Mouse (Mus musculus) midbrain, postnatal 0 days (tissue): ENCODE results near the gene Poln. TPM values are rescaled to one million over a fixed set of nuclear protein-coding genes. Genes with fewer than 3 reads are reported as not detected.

ENCODE experiments used
- ATAC-seq: fragments of 200-750 bp; cut with Nextera tagmentation; 2 replicates; pipeline ENCODE4 v1.8.0; 2017; ENCODE audit warnings: moderate number of reproducible peaks, mild to moderate bottlenecking, moderate TSS enrichment, moderate library complexity; ENCODE audit not compliant: low FRiP score
- DNase-seq: peaks from one replicate; pipeline ENCODE4 v3.0.0-alpha.2; 2015; ENCODE audit warnings: low spot score
- H3K27ac ChIP-seq: fragments of 300-500 bp; sonication (generic); 2 replicates; pipeline ENCODE4 v1.5.1; 2014; ENCODE audit warnings: low read depth, mild to moderate bottlenecking, low read length, mixed read lengths
- H3K27me3 ChIP-seq: fragments of 300-500 bp; sonication (generic); 2 replicates; pipeline ENCODE4 v1.6.1; 2014; ENCODE audit warnings: low read length, control low read depth, mixed read lengths; ENCODE audit not compliant: insufficient read depth
- H3K36me3 ChIP-seq: fragments of 300-500 bp; sonication (generic); 2 replicates; pipeline ENCODE4 v1.6.1; 2014; ENCODE audit warnings: low read length, control low read depth, mixed read lengths; ENCODE audit not compliant: insufficient read depth
- H3K4me1 ChIP-seq: fragments of 300-500 bp; sonication (generic); 2 replicates; pipeline ENCODE4 v1.6.1; 2014; ENCODE audit warnings: mild to moderate bottlenecking, control low read depth, antibody characterized with exemption, low read length, mixed read lengths; ENCODE audit not compliant: insufficient read depth
- H3K4me2 ChIP-seq: fragments of 300-500 bp; sonication (generic); 2 replicates; pipeline ENCODE4 v1.6.1; 2014; ENCODE audit warnings: low read depth, mild to moderate bottlenecking, low read length, mixed read lengths; ENCODE audit not compliant: poor library complexity, severe bottlenecking
- H3K4me3 ChIP-seq: fragments of 300-500 bp; sonication (generic); 2 replicates; pipeline ENCODE4 v1.5.1; 2014; ENCODE audit warnings: low read depth, mild to moderate bottlenecking, low read length, moderate library complexity
- H3K9ac ChIP-seq: fragments of 300-500 bp; sonication (generic); replicated peaks from 2 replicates; pipeline ENCODE4 v1.6.1; 2014; ENCODE audit warnings: mild to moderate bottlenecking, low read length, moderate library complexity, mixed read lengths; ENCODE audit not compliant: poor library complexity, severe bottlenecking
- H3K9me3 ChIP-seq: fragments of 300-500 bp; sonication (generic); 2 replicates; pipeline ENCODE4 v1.6.1; 2016; ENCODE audit warnings: low read length, control low read depth
- CTCF ChIP-seq: IDR thresholded peaks from 2 replicates; pipeline ENCODE4 v1.5.1; 2016; ENCODE audit warnings: antibody characterized with exemption, mild to moderate bottlenecking
- WGBS: fragments of 180-500 bp; shearing (Covaris S2); extraction: QIAGEN DNeasy Blood & Tissue Kit; methylation state at CpG from one replicate; pipeline ENCODE4 v1.1.7; 2014; 5-methylcytosine and 5-hydroxymethylcytosine counted together
- polyA plus RNA-seq: library from polyadenylated mRNA; unstranded; fragments of >200 nt; fragmentation: Nextera tagmentation; extraction: Ambion mirVana; gene quantifications from 2 replicates; pipeline ENCODE4 v1.2.1, GENCODE M21; 2015
- total RNA-seq: library from RNA; depleted of rRNA; stranded (reverse); fragments of >200 nt; gene quantifications from 2 replicates; pipeline ENCODE4 v1.2.3, GENCODE M21; 2014

Gene Poln
- total and polyA plus RNA-seq, 2 experiments from 2014 or later = 0.05 to 0.67 TPM

- no peak overlapping the region for H3K4me2 ChIP-seq
- H3K9me3 ChIP-seq = no peaks in the 10 kb centered on the region
- no peak overlapping the region for H3K27ac ChIP-seq
- no peak overlapping the region for H3K9ac ChIP-seq
- peaks cover 19% of the 10 kb centered on the region for H3K36me3 ChIP-seq
- no peak overlapping the region for H3K4me3 ChIP-seq
- H3K4me1 ChIP-seq = no peaks in the 10 kb centered on the region
- TF ChIP-seq CTCF = no peak
- no peaks in the 10 kb centered on the region for H3K27me3 ChIP-seq
- 81% methylated on average over 4 of the region's 4 CpGs for WGBS
- DNase-seq (no peak), ATAC-seq (no peak)
These were observed 162.4 kb downstream of the Poln start for GRCm38 (mm10) chr5:34006832-34007231.

DNA sequence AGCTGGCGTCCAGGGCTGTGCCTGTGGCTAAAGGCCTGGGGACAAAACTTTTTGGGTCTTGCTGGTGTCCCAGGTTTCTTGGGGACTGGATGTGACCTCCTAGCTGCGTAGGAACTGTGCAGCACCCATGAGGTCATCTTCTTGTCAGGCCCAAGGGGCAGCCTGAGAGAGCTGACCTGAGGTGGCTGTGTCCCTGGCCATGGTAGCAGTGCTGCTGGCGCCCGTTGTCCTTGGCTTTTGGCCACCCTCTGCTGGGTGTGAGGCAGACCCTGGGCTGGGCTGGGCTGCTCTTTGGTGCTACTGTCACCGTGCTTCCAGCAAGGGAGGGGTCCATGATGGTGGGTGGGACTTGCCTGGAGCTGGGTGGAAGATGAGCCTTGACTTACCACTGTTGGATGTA is 164.6 kb downstream of the Poln start:
- no peak overlapping the region for H3K9ac ChIP-seq
- peaks cover 33% of the 10 kb centered on the region for H3K36me3 ChIP-seq
- DNase-seq = no peak
- no peak overlapping the region for H3K4me2 ChIP-seq
- no peak for TF ChIP-seq CTCF
- H3K4me3 ChIP-seq = no peak overlapping the region
- no peaks in the 10 kb centered on the region for H3K27me3 ChIP-seq
- no peak overlapping the region for H3K27ac ChIP-seq
- 88% methylated on average over 5 of the region's 5 CpGs for WGBS
- ATAC-seq = no peak
- peaks cover 1% of the 10 kb centered on the region; the same call in 1 of the 2 replicates for H3K4me1 ChIP-seq
- no peaks in the 10 kb centered on the region for H3K9me3 ChIP-seq

- DNase-seq = no peak
- TF ChIP-seq CTCF = no peak
- no peak for ATAC-seq
These were observed 166.6 kb downstream of the Poln start for GRCm38 (mm10) chr5:34002636-34003035.

DNA sequence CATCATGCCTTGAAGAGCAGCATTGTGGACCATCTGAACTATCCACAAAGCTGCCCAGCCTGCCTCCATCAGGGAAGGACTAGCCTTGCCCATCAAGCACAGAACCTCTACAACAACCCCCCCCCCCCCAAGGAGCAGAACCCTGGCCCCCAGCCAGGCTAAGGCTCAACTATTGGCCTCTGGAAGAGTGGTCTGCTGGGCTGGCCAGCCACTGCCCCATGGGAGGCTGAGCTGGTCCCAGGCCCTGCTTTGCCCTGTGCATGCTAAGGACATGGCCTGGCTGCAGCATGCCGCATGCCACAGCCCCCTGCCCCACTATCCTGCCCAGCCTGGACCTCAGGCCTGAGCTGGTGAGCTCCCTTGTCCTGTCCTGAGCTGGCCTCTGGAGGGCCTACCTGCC is 167.8 kb downstream of the Poln start:
- DNase-seq = no peak
- Histone ChIP-seq H3K4me2 (no peak overlapping the region), H3K4me3 (no peak overlapping the region), H3K27ac (no peak overlapping the region), H3K9me3 (no peaks in the 10 kb centered on the region), H3K27me3 (no peaks in the 10 kb centered on the region), H3K4me1 (peaks cover 22% of the 10 kb centered on the region), H3K36me3 (peaks cover 34% of the 10 kb centered on the region), H3K9ac (no peak overlapping the region)
- ATAC-seq = no peak
- WGBS = 91% methylated on average over 1 of the region's 1 CpGs
- no peak for TF ChIP-seq CTCF

More at GRCm38 (mm10) chr5:34002636-34003035, 166.6 kb downstream of the Poln start:
- no peak overlapping the region for H3K9ac ChIP-seq
- H3K36me3 ChIP-seq = peaks cover 34% of the 10 kb centered on the region
- H3K4me1 ChIP-seq = peaks cover 21% of the 10 kb centered on the region
- no peaks in the 10 kb centered on the region for H3K27me3 ChIP-seq
- WGBS = 81% methylated on average over 4 of the region's 4 CpGs
- H3K9me3 ChIP-seq = no peaks in the 10 kb centered on the region
- no peak overlapping the region for H3K4me3 ChIP-seq
- H3K27ac ChIP-seq = no peak overlapping the region
- no peak overlapping the region for H3K4me2 ChIP-seq

- ATAC-seq (no peak), DNase-seq (no peak)
- H3K36me3 ChIP-seq = peaks cover 34% of the 10 kb centered on the region
- no peak overlapping the region for H3K4me2 ChIP-seq
- no peaks in the 10 kb centered on the region for H3K9me3 ChIP-seq
- no peak overlapping the region for H3K27ac ChIP-seq
- H3K27me3 ChIP-seq = no peaks in the 10 kb centered on the region
- TF ChIP-seq CTCF = no peak
- 97% methylated on average over 25 of the region's 25 CpGs for WGBS
- no peak overlapping the region for H3K4me3 ChIP-seq
- no peak overlapping the region for H3K9ac ChIP-seq
- peaks cover 22% of the 10 kb centered on the region for H3K4me1 ChIP-seq
These were observed 168.4 kb downstream of the Poln start for GRCm38 (mm10) chr5:34000809-34001208.

GRCm38 (mm10) chr5:33999466-34000090 is 169.7 kb downstream of the Poln start:
- Histone ChIP-seq H3K27ac (no peak overlapping the region), H3K4me2 (0 out of 2 replicates have a peak overlapping the region, but pooled peaks have one; percentile 12), H3K4me1 (peaks cover 22% of the 10 kb centered on the region), H3K9me3 (no peaks in the 10 kb centered on the region), H3K27me3 (no peaks in the 10 kb centered on the region), H3K36me3 (peaks cover 34% of the 10 kb centered on the region), H3K4me3 (no peak overlapping the region), H3K9ac (no peak overlapping the region)
- 79% methylated on average over 6 of the region's 6 CpGs for WGBS
- no peak for TF ChIP-seq CTCF
- no peak for DNase-seq
- ATAC-seq = no peak
